Mouse (Mus musculus): ENCODE measurements around the gene Fsip1.
A peak's percentile ranks its signal among the peaks of the same experiment; 100 is the strongest.
"Not testable (repeated sequence)": the region's sequence is repeated elsewhere in the genome, so short reads cannot be mapped to it uniquely, and the experiment has no call there.

Fsip1 gene

DNA sequence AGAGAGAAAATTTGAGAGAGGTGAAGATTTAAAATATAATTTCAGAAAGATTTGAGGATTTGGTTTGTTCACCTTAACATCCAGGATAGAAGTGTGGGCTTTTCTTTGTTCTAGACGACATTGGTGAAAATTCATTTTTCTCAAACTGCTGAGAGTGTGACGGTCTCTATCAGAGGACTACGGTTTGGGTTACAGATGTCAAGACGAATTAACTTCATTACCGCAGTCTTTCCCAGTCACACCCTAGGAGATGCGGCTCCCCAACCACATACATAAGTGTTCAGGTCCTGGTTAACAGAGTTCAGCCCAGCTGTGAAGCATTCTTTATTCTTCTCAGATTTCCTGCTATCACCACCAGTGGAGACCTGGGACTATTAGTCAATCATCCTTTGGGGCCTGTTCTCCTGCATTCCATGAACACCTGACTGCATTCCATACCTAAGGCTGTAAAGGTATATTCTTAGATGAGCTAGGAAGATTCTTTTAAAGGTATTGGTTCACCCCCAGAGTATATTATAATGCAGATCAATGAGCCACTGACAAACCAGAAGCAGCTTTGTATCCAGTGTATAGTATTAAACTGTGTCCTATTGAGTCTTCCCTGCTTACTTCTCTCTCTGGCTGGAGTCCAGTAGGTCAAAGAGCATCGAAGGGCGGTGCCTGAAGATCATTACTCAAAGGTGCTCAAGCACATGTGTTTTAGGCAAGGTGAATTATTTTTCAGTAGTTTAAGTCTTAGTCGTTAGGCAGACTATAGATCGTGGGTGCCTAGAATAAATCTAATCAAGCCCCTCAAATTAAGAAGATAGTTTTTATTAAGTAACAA, 82.0 kb downstream of the Fsip1 start:
- no peak for DNase-seq (ENCODE audit: inconsistent ontology term)

DNA sequence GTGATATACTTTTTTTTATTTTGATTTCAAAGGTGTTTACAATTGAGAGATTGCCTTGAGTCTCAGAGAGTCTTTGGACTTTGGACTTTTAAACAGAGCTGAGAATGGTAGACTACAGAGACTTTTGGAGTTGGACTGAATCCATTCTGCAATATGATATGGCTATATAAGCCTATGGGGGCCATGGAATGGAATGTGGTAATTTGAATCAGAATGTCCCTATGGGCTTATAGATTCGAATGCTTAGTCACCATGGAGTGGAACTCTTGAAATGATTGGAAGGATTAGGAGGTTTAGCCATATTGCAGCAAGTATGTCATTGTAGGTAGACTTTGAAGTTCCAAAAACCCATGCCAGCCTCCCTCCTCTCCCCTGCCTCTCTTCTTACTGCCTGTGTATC, 88.5 kb downstream of the Fsip1 start:
- no peak for DNase-seq (ENCODE audit: inconsistent ontology term)

DNA sequence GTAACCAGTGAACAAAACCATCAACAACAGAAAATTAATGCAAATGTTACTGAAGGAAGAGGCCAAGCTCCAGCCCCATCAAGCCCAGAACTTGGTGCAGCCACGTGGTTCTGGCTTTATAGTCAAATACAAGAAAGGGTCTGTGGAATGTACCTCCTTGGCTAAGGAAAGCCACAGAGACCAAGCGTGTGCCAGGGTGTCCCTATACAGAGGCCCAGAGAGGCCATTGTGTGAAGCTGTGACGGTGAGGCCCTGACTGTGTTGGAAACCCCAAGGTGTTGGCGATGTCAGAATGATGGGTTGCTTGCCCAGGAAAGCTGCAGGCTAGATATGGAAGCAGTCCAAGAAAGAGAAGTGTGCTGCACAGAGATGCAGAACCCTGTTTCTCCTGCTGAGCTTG, 89.0 kb downstream of the Fsip1 start:
- DNase-seq (ENCODE audit: inconsistent ontology term) = no peak

DNA sequence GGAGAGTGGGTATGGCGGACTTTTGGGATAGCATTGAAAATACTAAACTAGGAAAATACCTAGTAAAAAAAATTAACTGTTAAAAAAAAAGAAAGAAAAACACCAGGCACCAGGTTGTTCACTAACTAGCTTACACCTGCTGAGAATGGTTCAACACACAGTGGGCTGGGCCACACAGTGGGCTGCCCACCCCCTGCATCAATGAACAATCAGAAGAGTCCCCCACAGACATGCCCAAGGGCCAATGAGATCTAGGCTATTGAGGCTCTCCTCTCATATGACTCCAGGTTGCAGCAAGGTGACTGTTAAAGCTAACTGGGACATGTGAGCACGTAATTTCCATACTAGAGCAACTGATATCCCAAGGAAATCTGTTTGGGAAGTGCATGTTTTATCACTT, 91.1 kb downstream of the Fsip1 start:
- DNase-seq (ENCODE audit: inconsistent ontology term) = no peak

DNA sequence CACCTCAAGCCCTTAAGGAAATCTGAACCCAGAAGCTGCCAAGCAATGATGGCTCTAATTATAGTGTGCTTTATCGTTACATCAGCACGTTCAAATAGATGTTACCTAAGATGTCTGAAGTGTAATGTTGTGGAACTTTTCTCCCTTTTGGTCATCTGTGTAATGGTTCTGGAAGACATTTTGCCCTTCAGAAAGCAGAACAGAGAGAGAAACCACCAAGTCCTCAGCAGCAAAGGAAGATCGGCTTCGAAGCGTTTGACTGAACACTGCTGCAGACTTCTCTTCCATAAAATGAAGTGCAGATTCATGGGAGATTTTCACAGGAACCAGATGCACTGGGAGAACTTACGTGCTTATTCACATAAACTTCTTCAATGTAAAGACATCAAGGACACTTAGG, 92.6 kb downstream of the Fsip1 start:
- DNase-seq (ENCODE audit: inconsistent ontology term) = no peak

DNA sequence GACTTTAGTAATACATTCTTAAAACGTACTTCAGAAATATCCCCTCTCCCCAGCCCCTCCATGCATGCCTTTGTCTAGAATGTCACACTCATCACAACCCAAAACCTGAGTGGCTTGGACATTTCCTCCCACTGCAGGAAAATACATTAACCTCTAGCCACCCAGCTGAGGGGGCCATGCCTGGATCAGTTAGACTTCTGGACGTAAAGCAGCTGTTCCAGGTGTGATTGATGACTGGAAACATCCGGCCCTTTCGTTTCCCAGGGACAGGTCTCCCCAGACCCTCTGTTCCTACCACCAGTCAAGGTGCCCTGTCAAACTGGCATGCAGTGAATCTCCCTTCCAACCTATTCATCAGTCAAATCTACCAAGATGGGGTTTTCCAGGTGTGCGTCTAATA, 94.3 kb downstream of the Fsip1 start:
- DNase-seq (ENCODE audit: inconsistent ontology term) = no peak

DNA sequence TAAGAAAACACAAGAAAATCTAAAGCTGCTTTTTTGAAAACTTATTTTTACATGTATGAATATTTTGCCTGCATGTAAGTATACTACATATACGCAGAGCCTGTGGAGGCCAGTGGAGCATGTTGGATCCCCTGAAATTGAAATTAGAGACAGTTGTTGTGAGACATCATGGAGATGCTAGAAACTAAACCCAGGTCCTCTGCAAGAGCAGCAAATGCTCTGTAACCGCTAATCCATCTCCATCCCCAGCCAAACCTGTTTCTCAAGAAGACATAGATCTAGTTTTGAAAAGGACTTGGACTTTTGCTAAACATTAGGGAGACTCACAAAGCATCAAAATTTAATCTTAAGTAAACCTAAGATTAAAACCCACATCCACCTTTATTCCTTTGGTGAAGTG, 95.8 kb downstream of the Fsip1 start:
- DNase-seq (ENCODE audit: inconsistent ontology term) = no peak

DNA sequence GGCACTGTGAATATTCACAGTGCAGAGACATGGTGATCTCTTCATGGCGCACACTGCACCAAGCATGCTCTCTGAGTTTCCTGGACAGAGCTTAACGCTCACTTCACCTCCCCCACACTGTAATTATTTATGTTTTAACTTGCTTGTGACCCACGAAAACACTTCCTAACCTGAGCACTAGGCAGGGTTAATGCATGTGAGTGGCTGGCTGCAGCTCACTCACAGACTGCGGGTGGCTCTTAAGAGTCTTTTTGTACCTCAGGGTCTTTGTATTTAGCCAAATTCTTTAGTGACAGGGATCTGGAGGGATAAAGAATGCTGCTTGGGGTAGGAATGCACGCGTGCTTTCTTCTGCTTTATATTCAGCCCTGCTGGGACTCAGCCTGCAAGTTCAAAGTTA, 96.2 kb downstream of the Fsip1 start:
- DNase-seq (ENCODE audit: inconsistent ontology term) = peak; percentile 43

DNA sequence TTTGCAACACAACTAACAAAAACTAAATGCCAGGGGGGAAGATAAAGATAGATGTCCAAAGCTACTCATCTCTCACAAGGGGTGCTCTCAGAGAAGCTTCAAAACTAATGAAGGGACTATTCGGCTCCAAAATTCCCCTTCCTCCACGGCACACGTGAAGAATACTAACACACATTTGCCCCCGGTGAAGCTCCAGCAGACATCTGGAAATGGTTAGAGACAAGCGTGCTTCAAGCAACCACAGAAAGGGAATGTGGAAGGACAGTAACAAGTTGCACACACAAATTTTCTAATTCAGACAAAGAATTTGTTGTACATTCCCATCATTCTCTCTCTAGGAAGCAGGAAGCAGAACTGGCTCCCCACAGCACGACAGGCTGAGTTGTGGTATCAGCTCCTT, 97.6 kb downstream of the Fsip1 start:
- DNase-seq (ENCODE audit: inconsistent ontology term) = peak; percentile 61

DNA sequence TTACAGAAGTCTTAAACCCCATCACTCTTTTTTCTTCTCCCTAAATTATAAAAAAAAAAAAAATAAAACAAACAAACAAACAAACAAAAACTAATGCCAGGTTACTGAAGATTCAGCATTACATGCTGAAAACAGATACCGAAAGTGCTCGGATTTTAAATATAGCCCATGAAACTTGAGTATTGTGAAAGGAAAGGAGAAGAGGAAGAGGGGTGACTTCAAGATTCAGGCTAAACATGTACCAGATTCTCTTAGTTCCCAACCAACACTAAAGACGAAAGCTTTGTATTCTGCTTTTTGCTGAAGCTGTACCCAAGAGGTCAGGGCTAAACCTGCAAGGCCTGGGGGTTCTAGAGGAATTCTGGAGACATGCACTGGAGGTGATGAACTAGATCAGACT, 98.7 kb downstream of the Fsip1 start:
- no peak for DNase-seq (ENCODE audit: inconsistent ontology term)

DNA sequence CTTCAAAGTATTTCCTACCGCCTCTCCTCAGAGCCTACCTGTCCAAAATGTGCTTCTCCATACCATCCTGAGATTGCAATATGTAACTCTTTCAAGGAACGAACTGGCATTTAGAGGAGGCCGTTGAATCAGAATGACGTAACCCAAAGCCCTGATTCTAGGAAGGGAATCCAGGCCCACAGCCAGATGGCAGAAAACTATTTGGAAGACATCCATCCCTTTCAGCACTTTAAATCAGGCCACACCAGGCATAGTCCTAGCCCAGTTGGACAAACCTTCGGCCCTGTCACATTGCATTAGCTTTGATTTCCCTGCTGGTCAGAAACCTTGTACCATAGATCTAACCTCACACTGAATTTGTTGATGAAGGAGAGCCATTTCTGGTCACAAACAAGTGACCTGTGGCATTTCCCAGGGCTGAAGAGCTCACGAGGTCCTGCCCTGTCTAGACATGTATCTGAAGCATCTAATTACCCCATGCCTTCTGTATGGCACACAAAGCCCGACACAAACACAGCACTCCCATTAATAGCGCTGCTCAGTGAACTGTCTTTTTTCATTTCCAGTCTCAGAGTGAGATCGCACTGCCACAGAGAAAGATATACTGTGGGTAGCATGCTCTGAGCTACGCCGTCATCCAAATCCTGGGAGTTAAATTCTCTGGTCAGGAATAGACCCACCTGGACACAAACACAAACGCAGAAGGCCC, 106.8 kb downstream of the Fsip1 start:
- peak; percentile 97 for DNase-seq (ENCODE audit: inconsistent ontology term)

DNA sequence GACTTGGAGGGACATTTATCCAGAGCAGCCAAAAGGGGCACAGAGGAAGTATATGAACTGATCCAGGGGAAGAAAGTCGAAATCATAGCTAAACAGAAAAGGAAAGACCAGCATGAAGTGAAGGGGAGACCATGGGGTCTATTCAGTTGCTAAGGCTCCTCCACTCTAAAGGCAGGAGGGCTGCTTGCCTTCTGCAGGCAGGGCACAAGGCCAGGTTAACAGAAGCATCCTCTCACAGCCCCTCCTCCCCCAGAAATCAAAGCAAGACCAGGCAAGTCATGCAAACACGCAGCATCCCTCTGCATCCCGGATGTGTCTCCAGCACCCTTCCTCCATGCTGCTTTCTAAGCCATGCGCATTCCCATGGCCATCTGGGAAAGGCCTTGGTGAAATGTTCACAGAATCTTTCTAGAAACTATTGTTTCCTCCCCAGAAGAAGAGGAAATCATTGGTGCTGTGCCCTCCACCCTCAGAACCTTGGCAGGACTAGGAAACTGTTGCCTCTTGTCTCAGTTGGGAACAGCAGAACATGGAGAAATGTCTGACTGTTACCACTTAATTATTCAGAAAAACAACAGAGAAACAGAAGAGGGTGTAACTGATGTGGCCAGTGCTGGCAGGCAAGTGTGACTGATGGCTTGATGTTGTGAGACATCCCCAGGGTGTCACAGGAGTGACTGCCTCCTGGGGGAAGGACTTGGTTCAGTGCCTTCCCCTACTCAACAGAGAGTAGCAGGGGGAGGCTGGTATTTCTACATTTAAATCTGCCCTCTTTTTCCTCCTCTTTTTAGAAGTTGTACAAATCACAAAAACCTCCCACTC, 108.2 kb downstream of the Fsip1 start:
- no peak for DNase-seq (ENCODE audit: inconsistent ontology term)

DNA sequence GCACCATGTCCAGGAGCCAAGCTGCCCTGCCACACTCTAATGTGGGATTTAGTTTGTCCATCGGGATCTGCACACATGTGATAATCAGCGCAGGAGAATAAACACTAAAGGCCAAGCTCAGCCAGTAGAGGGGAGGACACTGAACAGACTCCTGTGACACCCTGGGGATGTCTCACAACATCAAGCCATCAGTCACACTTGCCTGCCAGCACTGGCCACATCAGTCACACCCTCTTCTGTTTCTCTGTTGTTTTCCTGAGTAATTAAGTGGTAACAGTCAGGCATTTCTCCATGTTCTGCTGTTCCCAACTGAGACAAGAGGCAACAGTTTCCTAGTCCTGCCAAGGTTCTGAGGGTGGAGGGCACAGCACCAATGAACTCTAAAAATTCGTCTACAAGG, 109.0 kb downstream of the Fsip1 start:
- DNase-seq (ENCODE audit: inconsistent ontology term) = not testable (repeated sequence)

DNA sequence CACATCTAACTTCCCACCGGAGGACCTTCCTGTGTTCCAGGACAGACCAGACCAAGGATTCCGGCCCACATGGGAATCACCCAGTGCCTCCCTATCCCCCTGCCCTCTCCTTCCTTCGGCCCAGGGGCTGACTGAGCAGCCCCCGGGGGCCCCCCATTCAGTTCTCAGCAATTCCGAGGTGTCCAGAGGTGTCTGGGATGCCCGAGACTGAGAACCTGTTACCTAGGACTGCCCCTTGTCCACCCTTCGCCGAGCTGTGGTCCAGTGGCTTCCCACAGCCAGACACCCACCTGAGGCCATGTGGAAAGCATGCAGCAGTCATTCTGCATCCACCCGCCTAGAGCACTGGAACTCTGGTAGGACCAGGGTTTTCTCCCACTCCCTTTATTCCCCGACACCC, 115.1 kb downstream of the Fsip1 start:
- DNase-seq (ENCODE audit: inconsistent ontology term) = no peak

DNA sequence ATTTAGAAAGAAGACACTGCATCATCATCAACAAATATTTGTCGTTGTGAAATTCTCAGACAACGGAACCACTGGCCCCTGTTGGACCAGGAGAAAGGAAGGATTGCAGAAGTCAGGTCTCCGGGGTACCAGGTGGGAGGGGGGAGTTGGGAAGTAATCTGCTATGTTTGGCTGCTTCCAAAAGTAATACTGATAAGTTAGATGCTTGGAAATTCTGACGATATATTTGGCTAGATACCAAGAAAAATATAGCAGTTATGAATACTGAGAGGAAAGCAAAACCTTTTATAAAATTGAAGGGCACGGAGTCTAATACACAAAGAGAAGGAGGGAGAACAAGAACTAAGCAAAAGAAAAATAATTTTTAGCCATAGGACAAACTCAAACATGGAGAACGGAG, 117.5 kb downstream of the Fsip1 start:
- DNase-seq (ENCODE audit: inconsistent ontology term) = no peak

DNA sequence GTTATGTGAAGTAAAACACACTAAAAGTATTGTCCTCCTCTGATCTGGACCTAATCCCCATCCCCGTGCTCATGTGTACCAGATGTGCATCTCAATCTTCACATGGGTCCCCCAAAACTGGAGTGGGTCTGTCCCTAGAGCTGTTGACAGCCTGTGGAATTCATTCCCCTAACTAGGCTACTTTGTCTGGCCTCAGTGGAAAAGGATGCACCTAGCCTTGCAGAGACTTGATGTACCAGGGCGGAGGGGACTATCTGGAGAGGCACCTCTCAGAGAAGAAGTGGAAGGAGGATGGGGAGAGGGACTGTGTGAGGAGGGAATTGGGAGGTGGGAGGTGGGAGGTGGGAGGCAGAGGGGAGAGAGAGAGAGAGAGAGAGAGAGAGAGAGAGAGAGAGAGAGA, 119.0 kb downstream of the Fsip1 start:
- no peak for DNase-seq (ENCODE audit: inconsistent ontology term)

DNA sequence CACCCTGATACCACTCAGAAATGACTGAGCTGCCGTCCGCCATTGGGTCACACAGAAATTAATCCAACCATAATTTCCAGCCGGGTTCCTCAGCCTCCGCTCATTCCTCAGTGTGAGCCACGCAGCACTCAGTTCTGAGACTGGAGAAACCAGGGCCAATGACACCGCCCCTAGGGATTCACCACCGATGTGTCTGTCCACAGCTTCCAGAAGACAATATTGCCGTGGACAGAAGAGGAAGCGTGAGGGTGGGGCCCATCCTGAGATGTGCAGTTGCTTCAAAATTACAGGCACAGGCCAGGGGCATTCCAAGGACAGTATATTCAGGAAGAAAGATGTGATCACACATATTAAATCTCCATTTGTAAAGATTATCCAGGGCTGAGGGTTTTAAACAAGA, 119.7 kb downstream of the Fsip1 start:
- DNase-seq (ENCODE audit: inconsistent ontology term) = no peak

DNA sequence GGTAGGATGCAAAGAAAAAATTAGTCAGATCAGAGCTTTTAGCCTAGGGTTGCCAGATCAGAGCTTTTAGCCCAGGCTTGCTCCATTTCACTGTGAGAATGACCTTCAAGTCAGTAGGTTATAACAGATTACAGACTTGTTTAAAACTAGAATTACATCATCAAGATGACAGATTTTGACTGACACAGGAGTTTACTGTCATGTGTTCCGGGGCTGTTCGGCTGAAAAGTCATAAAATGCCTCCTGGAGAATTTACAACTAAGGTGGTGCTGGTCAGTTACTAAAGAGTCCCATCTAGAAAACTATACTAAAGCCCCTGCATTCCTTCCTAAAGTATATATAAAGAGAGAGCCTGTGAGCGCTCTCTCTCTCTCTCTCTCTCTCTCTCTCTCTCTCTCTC, 128.5 kb downstream of the Fsip1 start:
- DNase-seq (ENCODE audit: inconsistent ontology term) = no peak

DNA sequence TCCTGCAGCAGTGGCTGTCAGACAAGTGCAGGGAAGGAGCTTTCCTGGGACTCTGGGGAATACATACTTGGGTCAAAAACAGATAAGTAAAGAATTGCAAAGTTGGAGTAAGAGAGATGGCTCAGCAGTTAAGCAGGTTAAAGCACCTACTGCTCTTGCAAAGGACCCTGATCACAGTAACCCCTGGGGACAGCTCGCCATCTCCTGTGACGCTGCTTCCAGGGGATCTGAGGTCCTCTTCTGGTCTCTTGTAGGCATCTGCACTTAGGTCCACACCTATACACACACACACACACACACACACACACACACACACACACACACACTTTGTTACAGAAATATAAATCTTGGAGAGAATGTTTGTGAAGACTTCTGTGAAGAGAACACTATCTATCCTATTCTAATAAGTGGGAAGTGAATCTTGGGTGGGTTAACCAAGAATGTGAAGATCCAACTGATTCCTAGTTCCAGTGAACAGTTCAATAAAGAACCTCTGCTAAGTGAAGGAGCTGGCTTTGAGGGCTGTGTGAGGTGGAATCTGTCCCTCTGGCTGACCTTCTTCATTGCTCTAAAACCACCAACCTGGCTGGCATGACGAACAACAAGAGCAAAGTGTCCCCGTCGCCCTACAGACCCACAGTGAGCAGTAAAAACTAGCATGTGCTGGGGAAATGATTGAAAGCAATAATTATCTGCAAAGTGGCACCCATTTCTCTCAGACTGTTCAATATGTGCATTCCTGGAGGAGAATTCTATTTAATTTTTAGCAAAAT, 129.1 kb downstream of the Fsip1 start:
- no peak for DNase-seq (ENCODE audit: inconsistent ontology term)

DNA sequence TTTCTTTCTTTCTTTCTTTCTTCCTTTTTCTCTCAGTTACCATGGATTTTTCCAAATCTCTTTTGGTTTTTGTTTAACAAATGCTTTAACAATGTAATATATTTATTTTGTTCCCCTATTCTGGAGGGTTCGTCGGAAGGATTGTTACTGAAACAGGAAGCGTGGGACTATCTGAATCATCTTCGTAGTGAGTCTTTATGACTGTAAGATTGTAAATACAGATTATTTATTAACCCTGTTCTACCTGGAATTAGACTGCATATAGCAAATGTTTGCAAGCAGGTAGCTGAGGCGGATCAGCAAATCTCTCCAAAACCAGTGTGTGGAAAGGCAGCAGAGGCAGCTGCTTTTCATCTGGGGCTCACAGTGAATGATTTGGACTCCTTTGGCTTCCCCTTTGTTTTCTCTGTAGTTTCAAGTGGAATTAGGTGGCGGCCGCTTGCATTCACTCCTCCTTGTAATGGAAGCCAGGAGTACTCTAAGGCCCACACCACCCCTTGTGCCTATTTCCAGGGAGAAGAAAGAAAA, 130.8 kb downstream of the Fsip1 start:
- no peak for DNase-seq (ENCODE audit: inconsistent ontology term)

DNA sequence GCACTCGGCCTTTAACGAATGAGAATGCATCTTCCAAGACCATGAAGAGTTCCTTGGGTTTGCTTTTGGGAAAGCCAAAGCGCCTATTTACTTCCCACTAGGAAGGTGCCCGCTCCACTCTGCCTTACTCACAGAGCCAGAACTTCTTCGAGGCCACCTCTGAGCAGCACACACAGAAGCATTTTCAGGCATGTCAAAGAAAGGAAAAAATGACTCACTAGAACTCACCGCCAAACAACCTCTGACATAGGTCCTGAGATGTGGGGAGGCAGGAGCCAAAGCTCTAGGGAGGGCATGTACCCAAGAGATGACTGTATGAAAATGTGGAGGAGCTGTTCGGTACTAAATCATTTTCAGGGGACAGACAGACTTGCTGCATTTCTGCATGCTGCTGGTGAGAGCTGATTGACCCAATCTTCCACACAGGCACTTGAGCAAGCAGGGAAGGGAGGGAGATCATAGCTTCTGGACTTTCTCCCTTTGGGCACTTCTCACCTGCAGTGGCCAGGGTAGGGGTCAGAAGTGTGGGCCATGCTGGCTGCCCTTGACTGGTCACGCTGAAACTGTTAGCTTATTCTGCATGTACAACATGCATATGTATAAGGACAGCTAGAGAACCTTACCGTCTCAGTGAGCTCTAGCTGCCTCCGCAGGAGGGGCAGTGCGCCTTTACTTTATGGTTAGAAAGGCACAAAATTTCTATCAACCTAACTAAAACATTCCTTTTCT, 131.4 kb downstream of the Fsip1 start:
- no peak for DNase-seq (ENCODE audit: inconsistent ontology term)

Measured in Muller cell, postnatal 12 days (primary cell).